Mouse (Mus musculus): ENCODE measurements around the gene Wfikkn1.

Gene Wfikkn1

GRCm38 (mm10) chr17:25895891-25896290 lies 15.2 kb upstream of the Wfikkn1 start:
- TF ChIP-seq GATA4 (IDR thresholded peaks at IDR 0.05; ENCODE audit: insufficient replicate concordance, low read length), result no peak

- no peak for TF ChIP-seq GATA4 (IDR thresholded peaks at IDR 0.05; ENCODE audit: insufficient replicate concordance, low read length)
Observed at GRCm38 (mm10) chr17:25895415-25895814, 14.8 kb upstream of the Wfikkn1 start.

- no peak for TF ChIP-seq GATA4 (IDR thresholded peaks at IDR 0.05; ENCODE audit: insufficient replicate concordance, low read length)
Observed at GRCm38 (mm10) chr17:25893975-25894617, 13.4 kb upstream of the Wfikkn1 start.

- TF ChIP-seq GATA4 (IDR thresholded peaks at IDR 0.05; ENCODE audit: insufficient replicate concordance, low read length), result no peak
Observed at GRCm38 (mm10) chr17:25888837-25889236, 8.2 kb upstream of the Wfikkn1 start.

- TF ChIP-seq GATA4 (IDR thresholded peaks at IDR 0.05; ENCODE audit: insufficient replicate concordance, low read length), result no peak
Observed at GRCm38 (mm10) chr17:25887467-25887866, 6.8 kb upstream of the Wfikkn1 start.

- no peak for TF ChIP-seq GATA4 (IDR thresholded peaks at IDR 0.05; ENCODE audit: insufficient replicate concordance, low read length)
Observed at GRCm38 (mm10) chr17:25886806-25887205, 6.1 kb upstream of the Wfikkn1 start.

GRCm38 (mm10) chr17:25885636-25886035 lies 5.0 kb upstream of the Wfikkn1 start:
- no peak for TF ChIP-seq GATA4 (IDR thresholded peaks at IDR 0.05; ENCODE audit: insufficient replicate concordance, low read length)

- no peak for TF ChIP-seq GATA4 (IDR thresholded peaks at IDR 0.05; ENCODE audit: insufficient replicate concordance, low read length)
Observed at GRCm38 (mm10) chr17:25883824-25884223, 3.2 kb upstream of the Wfikkn1 start.

GRCm38 (mm10) chr17:25883268-25883667 lies 2.6 kb upstream of the Wfikkn1 start:
- no peak for TF ChIP-seq GATA4 (IDR thresholded peaks at IDR 0.05; ENCODE audit: insufficient replicate concordance, low read length)

- no peak for TF ChIP-seq GATA4 (IDR thresholded peaks at IDR 0.05; ENCODE audit: insufficient replicate concordance, low read length)
Observed at GRCm38 (mm10) chr17:25882306-25882705, 1.6 kb upstream of the Wfikkn1 start.

GRCm38 (mm10) chr17:25881691-25882090 lies 1.0 kb upstream of the Wfikkn1 start:
- no peak for TF ChIP-seq GATA4 (IDR thresholded peaks at IDR 0.05; ENCODE audit: insufficient replicate concordance, low read length)

GRCm38 (mm10) chr17:25880913-25881641 lies 419 bp upstream of the Wfikkn1 start:
- no peak for TF ChIP-seq GATA4 (IDR thresholded peaks at IDR 0.05; ENCODE audit: insufficient replicate concordance, low read length)

GRCm38 (mm10) chr17:25879750-25880149 lies 908 bp downstream of the Wfikkn1 start:
- TF ChIP-seq GATA4 (IDR thresholded peaks at IDR 0.05; ENCODE audit: insufficient replicate concordance, low read length), result no peak

GRCm38 (mm10) chr17:25879261-25879660 lies 1.4 kb downstream of the Wfikkn1 start:
- TF ChIP-seq GATA4 (IDR thresholded peaks at IDR 0.05; ENCODE audit: insufficient replicate concordance, low read length), result no peak

- no peak for TF ChIP-seq GATA4 (IDR thresholded peaks at IDR 0.05; ENCODE audit: insufficient replicate concordance, low read length)
Observed at GRCm38 (mm10) chr17:25878611-25879180, 2.0 kb downstream of the Wfikkn1 start.
